Mouse (Mus musculus) left cerebral cortex, adult 8-10 months (tissue): ENCODE data around the gene Ankmy2. TPM values are rescaled to one million over a fixed set of nuclear protein-coding genes. Genes with fewer than 3 reads are reported as not detected.

ENCODE experiments used
- total RNA-seq, 4 experiments: library from RNA; stranded (reverse); gene quantifications; 2 replicates each; pipeline ENCODE4 v1.2.4; 2022

The Ankmy2 gene
- total RNA-seq, 4 experiments from 2014 or later, result 54.8 to 59.4 (median 58.3) TPM

Other genes starting within 250 kb of the Ankmy2 start
- gene Agr3, start 231.5 kb upstream of the Ankmy2 start, total RNA-seq, result not detected
- gene Agr2, start 164.2 kb upstream of the Ankmy2 start, total RNA-seq, result not detected
- gene Tspan13, start 114.6 kb upstream of the Ankmy2 start, total RNA-seq, result 100 to 1,000 TPM; 148 to 169 (median 157) TPM
- gene Bzw2, start 966 bp downstream of the Ankmy2 start, total RNA-seq, result 10 to 100 TPM; 43.9 to 52.6 (median 44.6) TPM
- not detected for gene Lrrc72, start 96.3 kb downstream of the Ankmy2 start, total RNA-seq
- gene Sostdc1, start 157.0 kb downstream of the Ankmy2 start, total RNA-seq, result 1 to 10 TPM in 3 of 4 experiments, under 1 TPM in 1; 0.61 to 8.8 (median 2.5) TPM
- 10 to 100 TPM; 10.9 to 13.8 (median 11.9) TPM for gene Ispd, start 224.3 kb downstream of the Ankmy2 start, total RNA-seq
- gene D630036H23Rik, start 225.1 kb downstream of the Ankmy2 start, total RNA-seq, result 1 to 10 TPM; 2.3 to 2.9 (median 2.6) TPM